Mouse (Mus musculus) bone marrow, adult 2 months (tissue): ENCODE data around the gene Fgfr2. TPM values are rescaled to one million over a fixed set of nuclear protein-coding genes. Genes with fewer than 3 reads are reported as not detected.

Experiments used
- H3K27ac ChIP-seq: fragments of 200-500 bp; 2 replicates; pipeline ENCODE4 v1.5.1; 2012; ENCODE audit warnings: low read depth, mild to moderate bottlenecking, control low read depth, inconsistent platforms, low read length; ENCODE audit not compliant: control insufficient read depth, poor library complexity, insufficient read depth
- H3K4me1 ChIP-seq: fragments of 200-500 bp; 2 replicates; pipeline ENCODE4 v1.6.1; 2011; ENCODE audit warnings: low read length; ENCODE audit not compliant: control insufficient read depth, insufficient read depth
- H3K4me3 ChIP-seq: fragments of 200-500 bp; replicated peaks from 2 replicates; pipeline ENCODE3; 2011; ENCODE audit warnings: mild to moderate bottlenecking, low read depth, low read length, control low read depth; ENCODE audit not compliant: control insufficient read depth
- CTCF ChIP-seq: fragments of 200-500 bp; IDR thresholded peaks from 2 replicates; pipeline ENCODE4 v1.5.1; 2011; ENCODE audit warnings: low read length, control low read depth; ENCODE audit not compliant: control insufficient read depth, insufficient read depth
- POLR2A ChIP-seq: fragments of 200-500 bp; IDR thresholded peaks from 2 replicates; pipeline ENCODE4 v1.6.1; 2011; ENCODE audit warnings: low read depth, mild to moderate bottlenecking, control low read depth, low read length, borderline replicate concordance; ENCODE audit not compliant: control insufficient read depth
- WGBS: fragments of 180-500 bp; shearing (Covaris S2); methylation state at CpG from one replicate; pipeline ENCODE4 v1.1.7; 2018; 5-methylcytosine and 5-hydroxymethylcytosine counted together
- polyA plus RNA-seq: library from polyadenylated mRNA; stranded (reverse); fragments of >200 nt; gene quantifications from 2 replicates; pipeline ENCODE4 v1.2.4, GENCODE M21; 2011; ENCODE audit warnings: low replicate concordance; ENCODE audit not compliant: missing spikeins, insufficient read depth, insufficient read length

Gene Fgfr2
- polyA plus RNA-seq, 1 experiment: 8.2 TPM

- Histone ChIP-seq H3K4me3 (no peak overlapping the region), H3K4me1 (no peaks in the 10 kb centered on the region), H3K27ac (no peak overlapping the region)
- TF ChIP-seq POLR2A (no peak), CTCF (no peak)
- 51% methylated on average over 4 of the region's 4 CpGs for WGBS
Observed at GRCm38 (mm10) chr7:133037618-133038017, 85.5 kb downstream of the Fgfr2 start.

DNA sequence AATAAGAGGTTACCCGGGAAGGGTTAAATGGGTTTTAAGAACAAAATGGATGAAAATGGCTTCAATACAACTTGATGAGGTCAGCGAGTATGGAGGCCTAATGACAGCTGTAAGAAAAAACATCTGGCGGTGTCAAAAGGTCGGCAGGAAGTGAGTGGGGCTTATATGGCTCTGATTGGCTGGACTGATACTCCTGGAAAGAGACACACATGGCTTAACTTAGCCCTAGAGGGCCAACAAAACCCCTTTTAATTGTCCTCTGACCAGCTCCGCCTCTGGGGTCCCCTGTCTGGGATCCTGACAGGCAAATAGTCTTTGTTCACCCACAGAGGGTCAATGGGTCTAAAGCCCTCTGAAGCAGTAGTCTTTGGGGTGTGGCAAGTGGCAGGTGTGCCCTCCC, 85.9 kb downstream of the Fgfr2 start:
- Histone ChIP-seq H3K27ac (no peak overlapping the region), H3K4me1 (no peaks in the 10 kb centered on the region), H3K4me3 (no peak overlapping the region)
- 76% methylated on average over 5 of the region's 5 CpGs for WGBS
- no peak for TF ChIP-seq POLR2A
- TF ChIP-seq CTCF: no peak

DNA sequence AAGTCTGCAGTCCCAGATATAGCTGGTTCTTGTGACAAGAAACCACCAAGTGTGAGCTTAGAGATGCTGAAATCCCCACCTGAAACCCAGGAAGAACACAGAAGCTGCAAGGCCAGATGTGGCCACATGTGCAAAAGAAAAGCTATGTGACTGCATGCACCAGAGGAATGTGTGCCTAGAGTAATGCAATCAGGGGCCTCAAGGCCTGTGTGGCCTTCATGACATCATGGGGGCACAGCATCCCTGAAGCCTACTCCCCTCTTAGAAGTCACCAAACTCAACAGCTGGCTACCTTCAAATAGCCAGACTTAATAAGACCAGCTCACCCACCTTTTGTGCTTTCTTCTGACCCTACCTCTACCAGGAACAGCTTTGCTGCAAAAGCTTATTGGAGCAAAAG, 87.2 kb downstream of the Fgfr2 start:
- Histone ChIP-seq H3K27ac (no peak overlapping the region), H3K4me1 (no peaks in the 10 kb centered on the region), H3K4me3 (no peak overlapping the region)
- TF ChIP-seq POLR2A: no peak
- TF ChIP-seq CTCF: no peak

DNA sequence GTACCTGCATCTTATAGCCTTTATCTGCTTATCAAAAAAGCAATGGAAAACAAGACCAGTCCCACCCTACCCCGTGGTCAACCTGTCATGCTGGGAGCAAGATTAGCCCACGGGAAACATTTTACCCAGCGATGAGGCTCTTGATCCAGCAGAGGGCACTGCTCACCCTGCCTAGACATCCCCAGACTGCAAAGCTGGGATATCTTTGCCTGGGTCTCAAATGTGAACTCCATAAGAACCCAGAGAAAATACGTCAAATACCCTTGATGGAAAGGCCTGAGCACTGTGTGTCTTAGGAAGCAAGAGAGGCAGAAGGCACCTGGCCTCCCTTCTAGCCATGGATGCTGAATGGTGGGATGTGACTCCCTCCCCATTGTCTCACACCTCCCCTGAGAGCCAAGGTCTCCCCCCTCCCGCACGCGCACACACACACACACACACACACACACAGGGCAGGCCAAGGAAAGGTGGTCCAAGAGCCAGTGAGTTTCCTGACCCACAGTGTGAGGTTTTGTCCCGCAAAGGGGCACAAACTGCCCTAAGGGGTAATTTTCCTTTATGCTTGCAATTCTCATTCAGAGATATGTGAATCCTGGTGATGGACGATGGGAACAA, 90.5 kb downstream of the Fgfr2 start:
- Histone ChIP-seq H3K4me1 (no peaks in the 10 kb centered on the region), H3K27ac (no peak overlapping the region), H3K4me3 (no peak overlapping the region)
- TF ChIP-seq CTCF: peak; percentile 81
- no peak for TF ChIP-seq POLR2A
- 56% methylated on average over 9 of the region's 9 CpGs for WGBS

GRCm38 (mm10) chr7:133029496-133030047, 93.6 kb downstream of the Fgfr2 start:
- 66% methylated on average over 8 of the region's 8 CpGs for WGBS
- Histone ChIP-seq H3K4me1 (no peaks in the 10 kb centered on the region), H3K27ac (no peak overlapping the region), H3K4me3 (no peak overlapping the region)
- TF ChIP-seq CTCF: no peak
- no peak for TF ChIP-seq POLR2A

DNA sequence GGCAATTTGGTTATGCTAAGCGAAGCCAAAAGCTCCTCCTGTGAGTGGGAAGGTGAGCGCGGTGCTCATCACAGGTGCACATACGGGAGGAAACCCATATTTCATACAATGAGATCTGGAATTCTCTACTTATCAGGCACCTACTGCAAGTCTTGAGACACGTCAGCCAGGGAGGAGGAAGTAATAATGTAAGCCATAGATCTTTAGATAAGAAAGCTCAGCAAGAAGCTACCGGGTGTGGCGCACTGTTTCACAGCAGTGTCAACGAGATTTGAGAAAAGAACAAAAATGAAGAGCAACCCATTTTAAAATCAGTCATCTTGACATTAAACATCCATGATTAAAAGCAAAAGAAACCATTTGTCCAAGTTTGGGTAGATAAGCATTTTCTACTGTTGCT, 94.1 kb downstream of the Fgfr2 start:
- Histone ChIP-seq H3K27ac (no peak overlapping the region), H3K4me3 (no peak overlapping the region), H3K4me1 (no peaks in the 10 kb centered on the region)
- WGBS: 58% methylated on average over 8 of the region's 8 CpGs
- TF ChIP-seq CTCF (no peak), POLR2A (no peak)

- TF ChIP-seq CTCF (no peak), POLR2A (no peak)
Observed at GRCm38 (mm10) chr7:133027930-133028329, 95.2 kb downstream of the Fgfr2 start.

DNA sequence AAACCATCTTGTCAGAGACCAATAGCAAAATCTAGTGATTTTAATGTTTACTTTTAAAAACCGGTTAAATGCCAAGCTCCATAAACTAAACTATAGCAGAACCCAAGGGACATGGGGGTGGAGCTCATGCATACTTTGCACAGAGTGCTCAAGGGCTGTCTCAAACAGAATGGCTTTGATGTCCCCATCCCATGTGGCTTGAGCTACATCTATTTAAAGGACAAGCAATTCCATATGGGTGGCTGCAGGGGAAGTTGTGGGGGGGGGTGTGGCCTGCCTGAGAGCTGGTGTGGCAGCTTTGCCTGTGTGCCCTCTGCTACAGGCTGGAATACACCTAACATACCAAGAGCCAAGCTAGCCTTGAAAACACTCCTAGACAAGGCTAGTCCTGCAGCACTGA, 98.5 kb downstream of the Fgfr2 start:
- WGBS: 67% methylated on average over 1 of the region's 1 CpGs
- Histone ChIP-seq H3K4me1 (no peaks in the 10 kb centered on the region), H3K27ac (no peak overlapping the region), H3K4me3 (no peak overlapping the region)
- TF ChIP-seq CTCF (no peak), POLR2A (no peak)

More at GRCm38 (mm10) chr7:133027930-133028329, 95.2 kb downstream of the Fgfr2 start:
- Histone ChIP-seq H3K4me3 (no peak overlapping the region), H3K4me1 (no peaks in the 10 kb centered on the region), H3K27ac (no peak overlapping the region)
- 83% methylated on average over 4 of the region's 4 CpGs for WGBS

- no peak overlapping the region for H3K27ac ChIP-seq
- 59% methylated on average over 6 of the region's 6 CpGs for WGBS
- H3K4me1 ChIP-seq: no peaks in the 10 kb centered on the region
- no peak for TF ChIP-seq POLR2A
- TF ChIP-seq CTCF: no peak
- no peak overlapping the region for H3K4me3 ChIP-seq
Observed at GRCm38 (mm10) chr7:133019481-133020020, 103.6 kb downstream of the Fgfr2 start.
